Mouse (Mus musculus) heart, embryonic 11.5 days (tissue): Measurements from ENCODE around the gene Cacna1f. TPM values are rescaled to one million over a fixed set of nuclear protein-coding genes. Genes with fewer than 3 reads are reported as not detected.

Experiments used
- ATAC-seq: fragments of 200-750 bp; cut with Nextera tagmentation; replicated peaks from 2 replicates; pipeline ENCODE4 v1.8.0; 2017; ENCODE audit warnings: moderate library complexity; ENCODE audit not compliant: insufficient number of reproducible peaks, low FRiP score, low TSS enrichment
- H3K27ac ChIP-seq: fragments of 300-500 bp; sonication (generic); 2 replicates; pipeline ENCODE4 v1.5.1; 2014; ENCODE audit warnings: mild to moderate bottlenecking, low read depth, low read length
- H3K27me3 ChIP-seq: fragments of 300-500 bp; sonication (generic); 2 replicates; pipeline ENCODE4 v1.6.1; 2014; ENCODE audit warnings: mild to moderate bottlenecking, low read length, mixed read lengths; ENCODE audit not compliant: control insufficient read depth, insufficient read depth
- H3K36me3 ChIP-seq: fragments of 300-500 bp; sonication (generic); 2 replicates; pipeline ENCODE4 v1.6.1; 2014; ENCODE audit warnings: mild to moderate bottlenecking, low read length, moderate library complexity, mixed read lengths; ENCODE audit not compliant: control insufficient read depth, insufficient read depth
- H3K4me1 ChIP-seq: fragments of 300-500 bp; sonication (generic); 2 replicates; pipeline ENCODE4 v1.6.1; 2014; ENCODE audit warnings: low read length; ENCODE audit not compliant: control insufficient read depth, insufficient read depth
- H3K4me2 ChIP-seq: fragments of 300-500 bp; sonication (generic); 2 replicates; pipeline ENCODE4 v1.6.1; 2014; ENCODE audit warnings: mild to moderate bottlenecking, moderate library complexity
- H3K4me3 ChIP-seq: fragments of 300-500 bp; sonication (generic); 2 replicates; pipeline ENCODE4 v1.5.1; 2014; ENCODE audit warnings: low read depth, low read length
- H3K9ac ChIP-seq: fragments of 300-500 bp; sonication (generic); 2 replicates; pipeline ENCODE4 v1.6.1; 2014; ENCODE audit warnings: mild to moderate bottlenecking, low read depth, low read length, moderate library complexity
- H3K9me3 ChIP-seq: fragments of 300-500 bp; sonication (generic); replicated peaks from 2 replicates; pipeline ENCODE4 v1.6.1; 2016; ENCODE audit warnings: low read length; ENCODE audit not compliant: control insufficient read depth
- WGBS: fragments of 180-500 bp; shearing (Covaris S2); extraction: QIAGEN DNeasy Blood & Tissue Kit; methylation state at CpG from one replicate; pipeline ENCODE4 v1.1.7; 2014; ENCODE audit not compliant: insufficient replicate concordance; 5-methylcytosine and 5-hydroxymethylcytosine counted together
- polyA plus RNA-seq: library from polyadenylated mRNA; unstranded; fragments of >200 nt; fragmentation: Nextera tagmentation; extraction: Ambion mirVana; gene quantifications from 2 replicates; pipeline ENCODE4 v1.2.1, GENCODE M21; 2014

Gene Cacna1f
- polyA plus RNA-seq, 1 experiment from 2014 or later: not detected

DNA sequence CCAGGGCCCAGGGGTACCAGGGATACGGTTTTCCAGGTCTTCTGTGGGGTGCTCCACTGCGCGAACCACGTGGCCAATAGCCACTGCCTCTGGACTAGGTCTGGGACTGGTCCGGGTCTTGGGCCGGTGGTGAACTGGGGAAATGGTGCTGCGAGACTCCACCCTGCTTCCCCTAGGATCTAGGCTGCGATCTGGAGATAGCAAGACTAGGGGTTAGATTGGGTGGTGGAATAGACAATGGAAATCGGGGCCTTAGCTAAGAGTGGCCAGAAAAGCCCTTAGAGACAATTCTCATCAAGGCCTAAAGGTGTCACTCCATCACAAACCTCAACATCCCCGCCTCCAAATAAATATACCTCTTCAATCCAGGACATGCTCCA lies 68.1 kb downstream of the Cacna1f start:
- H3K27ac ChIP-seq: peak overlapping the region; percentile 6; the same call in 1 of the 2 replicates
- H3K36me3 ChIP-seq: no peaks in the 10 kb centered on the region
- H3K4me1 ChIP-seq: peaks cover 5% of the 10 kb centered on the region; the same call in 1 of the 2 replicates
- 34% methylated on average over 10 of the region's 10 CpGs for WGBS
- peak overlapping the region; percentile 52; the same call in 1 of the 2 replicates for H3K9ac ChIP-seq
- H3K9me3 ChIP-seq: no peaks in the 10 kb centered on the region
- H3K4me2 ChIP-seq: peak overlapping the region; percentile 65
- no peaks in the 10 kb centered on the region for H3K27me3 ChIP-seq
- ATAC-seq: no peak
- H3K4me3 ChIP-seq: peak overlapping the region; percentile 36

DNA sequence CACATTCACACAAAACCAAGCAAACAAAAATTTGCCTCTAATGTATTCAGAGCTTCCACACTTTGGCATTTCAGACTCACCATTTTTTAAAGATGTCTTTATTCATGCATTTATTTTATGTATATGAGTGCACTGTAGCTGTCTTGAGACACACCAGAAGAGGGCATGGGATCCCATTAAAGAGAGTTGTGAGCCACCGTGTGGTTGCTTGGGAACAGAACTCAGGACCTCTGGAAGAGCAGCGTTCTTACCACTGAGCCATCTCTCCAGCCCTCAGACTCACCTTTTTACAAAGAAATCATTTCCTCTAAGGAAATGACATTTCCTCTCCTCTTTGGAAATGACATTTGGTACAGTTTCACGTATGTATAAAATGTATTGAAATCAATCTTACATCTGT lies 72.1 kb downstream of the Cacna1f start:
- no peak for ATAC-seq
- no peaks in the 10 kb centered on the region for H3K9me3 ChIP-seq
- 40% methylated on average over 3 of the region's 3 CpGs for WGBS

DNA sequence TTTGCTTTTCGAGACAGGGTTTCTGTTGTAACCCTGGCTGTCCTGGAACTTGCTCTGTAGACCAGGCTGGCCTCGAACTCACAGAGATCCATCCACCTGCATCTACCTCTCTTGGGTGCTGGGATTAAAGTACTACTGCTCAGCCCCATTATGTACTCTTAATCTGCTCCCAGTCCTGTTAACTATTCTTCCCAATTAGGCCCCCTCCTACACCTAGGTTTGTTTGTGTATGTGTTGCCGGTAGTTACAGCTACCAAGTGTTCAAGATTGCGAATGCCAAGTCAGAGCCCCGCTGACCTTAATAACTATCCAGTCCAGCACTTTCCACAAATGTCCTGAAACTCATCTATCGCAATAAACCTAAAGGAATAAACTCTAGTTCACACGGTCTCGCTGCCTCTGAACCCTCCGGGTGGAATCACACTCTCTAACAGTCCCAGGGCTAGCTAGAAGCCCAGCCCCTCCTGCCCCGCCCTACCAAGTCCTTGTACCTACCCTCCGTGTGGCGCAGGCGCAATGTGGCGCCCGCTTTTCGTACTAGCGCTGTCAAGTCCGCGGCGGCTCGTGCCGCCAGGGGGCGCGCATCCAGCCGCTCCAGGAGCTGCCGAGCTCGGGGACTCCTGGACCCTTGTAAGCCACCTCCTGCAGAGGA lies 72.6 kb downstream of the Cacna1f start:
- peak; percentile 89 for ATAC-seq
- H3K4me1 ChIP-seq: no peaks in the 10 kb centered on the region

More for the DNA sequence above, 72.1 kb downstream of the Cacna1f start:
- Histone ChIP-seq H3K27ac (no peak overlapping the region), H3K4me2 (no peak overlapping the region), H3K4me3 (no peak overlapping the region), H3K9ac (no peak overlapping the region), H3K27me3 (no peaks in the 10 kb centered on the region), H3K4me1 (no peaks in the 10 kb centered on the region), H3K36me3 (no peaks in the 10 kb centered on the region)

DNA sequence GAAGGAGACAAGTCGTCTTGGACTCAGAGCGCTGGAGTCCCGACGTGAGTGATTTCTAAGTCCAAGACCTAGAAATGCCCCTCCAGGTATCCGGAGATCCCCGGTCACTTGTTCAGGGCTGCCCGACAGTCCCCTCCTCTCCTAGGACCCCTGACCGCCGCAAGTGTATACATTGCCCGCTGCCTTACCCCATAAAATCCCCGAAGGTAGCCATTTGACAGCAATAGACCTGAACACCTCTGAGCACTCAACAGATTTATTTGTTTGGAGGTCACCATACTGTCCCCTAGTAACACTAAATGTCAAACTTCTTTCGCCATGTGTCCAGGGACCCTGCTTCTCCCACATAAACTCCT lies 73.2 kb downstream of the Cacna1f start:
- Histone ChIP-seq H3K27ac (no peak overlapping the region), H3K4me3 (peak overlapping the region; percentile 32), H3K4me2 (peak overlapping the region; percentile 58), H3K36me3 (no peaks in the 10 kb centered on the region), H3K9me3 (no peaks in the 10 kb centered on the region), H3K9ac (no peak overlapping the region), H3K27me3 (no peaks in the 10 kb centered on the region), H3K4me1 (no peaks in the 10 kb centered on the region)
- WGBS: 18% methylated on average over 12 of the region's 12 CpGs
- 0 out of 2 replicates have a peak, but pooled peaks have one; percentile 4 for ATAC-seq

More for the DNA sequence above, 72.6 kb downstream of the Cacna1f start:
- Histone ChIP-seq H3K9ac (peak overlapping the region; percentile 40; the same call in 1 of the 2 replicates), H3K27ac (no peak overlapping the region), H3K27me3 (no peaks in the 10 kb centered on the region), H3K9me3 (no peaks in the 10 kb centered on the region), H3K4me2 (peak overlapping the region; percentile 58), H3K4me3 (peak overlapping the region; percentile 32), H3K36me3 (no peaks in the 10 kb centered on the region)
- 16% methylated on average over 27 of the region's 27 CpGs for WGBS

DNA sequence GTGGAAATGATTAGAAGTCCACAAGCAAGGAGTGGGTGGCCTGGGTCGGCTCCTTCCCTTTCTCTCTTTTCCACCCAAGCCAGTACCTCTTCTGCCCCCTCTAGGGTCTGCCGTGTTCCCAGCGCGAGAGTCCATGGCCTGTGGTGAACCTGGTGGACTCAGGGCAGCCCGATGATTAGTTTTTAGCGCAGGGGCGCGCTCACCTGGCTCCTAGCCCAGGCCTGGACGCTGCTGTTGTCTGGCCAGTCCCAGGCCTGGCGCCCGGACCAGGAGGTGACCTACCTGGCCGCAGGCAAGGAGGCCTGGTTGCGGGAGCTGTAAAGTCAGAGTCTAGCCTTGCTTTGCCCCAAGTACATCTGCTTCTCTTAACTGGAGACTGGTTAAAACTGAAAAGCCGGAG lies 74.0 kb downstream of the Cacna1f start, which contains the start of gene Magix:
Magix (minus strand) TSS at position 388 of the 400 bp plus-strand sequence.
- H3K9ac ChIP-seq: no peak within 1 kb of the TSS
- ATAC-seq: no peak
- H3K27ac ChIP-seq: no peak within 1 kb of the TSS
- H3K9me3 ChIP-seq: no peaks in the 10 kb centered on the region
- whole genome bisulfite sequencing: 64% methylated on average over 14 of the region's 14 CpGs
- no peaks in the 10 kb centered on the region for H3K27me3 ChIP-seq
- peak within 1 kb of the TSS; percentile 58 for H3K4me2 ChIP-seq
- no peaks in the 10 kb centered on the region for H3K4me1 ChIP-seq
- H3K36me3 ChIP-seq: no peaks in the 10 kb centered on the region
- H3K4me3 ChIP-seq: peak within 1 kb of the TSS; percentile 32

Other genes with a start within 250 kb of the Cacna1f start
- 0.33 and 0.48 TPM in 2 replicates for gene Usp27x, start 231.3 kb upstream of the Cacna1f start, polyA plus RNA-seq
- 0.07 TPM in 1 of 2 replicates, not detected in the other for gene Foxp3, start 33.4 kb upstream of the Cacna1f start, polyA plus RNA-seq
- gene Ppp1r3f, start 32.8 kb upstream of the Cacna1f start, polyA plus RNA-seq: 1.1 and 1.6 TPM in 2 replicates
- gene Ccdc22, start 1.6 kb upstream of the Cacna1f start, polyA plus RNA-seq: 17.4 and 18.7 TPM in 2 replicates
- gene Syp, start 31.4 kb downstream of the Cacna1f start, polyA plus RNA-seq: 0.74 and 1.6 TPM in 2 replicates
- 4.4 and 5.2 TPM in 2 replicates for gene Prickle3, start 50.2 kb downstream of the Cacna1f start, polyA plus RNA-seq
- gene Plp2, start 64.3 kb downstream of the Cacna1f start, polyA plus RNA-seq: 171 and 181 TPM in 2 replicates
- gene Magix, start 74.2 kb downstream of the Cacna1f start, polyA plus RNA-seq: not detected in 2 replicates
- gene Gpkow, start 90.0 kb downstream of the Cacna1f start, polyA plus RNA-seq: 31.2 and 35.7 TPM in 2 replicates
- gene Wdr45, start 107.2 kb downstream of the Cacna1f start, polyA plus RNA-seq: 16.0 and 16.2 TPM in 2 replicates
- gene Gm45208, start 115.2 kb downstream of the Cacna1f start, polyA plus RNA-seq: 0.34 TPM in 1 of 2 replicates, not detected in the other
- gene Praf2, start 121.4 kb downstream of the Cacna1f start, polyA plus RNA-seq: 52.3 and 55.9 TPM in 2 replicates
- gene Ccdc120, start 143.8 kb downstream of the Cacna1f start, polyA plus RNA-seq: 5.2 and 8.5 TPM in 2 replicates
- gene Tfe3, start 155.5 kb downstream of the Cacna1f start, polyA plus RNA-seq: 12.1 and 15.0 TPM in 2 replicates
- 26.5 and 26.8 TPM in 2 replicates for gene Gripap1, start 182.7 kb downstream of the Cacna1f start, polyA plus RNA-seq
- gene Kcnd1, start 215.2 kb downstream of the Cacna1f start, polyA plus RNA-seq: 1.6 TPM in 2 replicates
- 22.9 and 23.7 TPM in 2 replicates for gene Otud5, start 234.3 kb downstream of the Cacna1f start, polyA plus RNA-seq